Mouse (Mus musculus) embryonic facial prominence, embryonic 14.5 days (tissue): Measurements from ENCODE around the gene Map3k20. TPM values are rescaled to one million over a fixed set of nuclear protein-coding genes. Genes with fewer than 3 reads are reported as not detected.

Experiments
- ATAC-seq: fragments of 200-750 bp; cut with Nextera tagmentation; 2 replicates; pipeline ENCODE4 v1.8.0; 2017; ENCODE audit warnings: low read depth, moderate number of reproducible peaks, moderate TSS enrichment
- DNase-seq: peaks from one replicate; pipeline ENCODE4 v3.0.0-alpha.2; 2015; ENCODE audit warnings: low spot score
- H3K27ac ChIP-seq: fragments of 300-500 bp; sonication (generic); replicated peaks from 2 replicates; pipeline ENCODE4 v1.5.1; 2014; ENCODE audit warnings: low read depth, mild to moderate bottlenecking, low read length, moderate library complexity
- H3K27me3 ChIP-seq: fragments of 300-500 bp; sonication (generic); replicated peaks from 2 replicates; pipeline ENCODE4 v1.6.1; 2014; ENCODE audit warnings: low read length; ENCODE audit not compliant: control insufficient read depth, insufficient read depth
- H3K36me3 ChIP-seq: fragments of 300-500 bp; sonication (generic); 2 replicates; pipeline ENCODE4 v1.6.1; 2014; ENCODE audit warnings: low read length, mixed read lengths; ENCODE audit not compliant: control insufficient read depth, insufficient read depth
- H3K4me1 ChIP-seq: fragments of 300-500 bp; sonication (generic); 2 replicates; pipeline ENCODE4 v1.6.1; 2014; ENCODE audit warnings: antibody characterized with exemption, low read length; ENCODE audit not compliant: control insufficient read depth, insufficient read depth
- H3K4me2 ChIP-seq: fragments of 300-500 bp; sonication (generic); 2 replicates; pipeline ENCODE4 v1.6.1; 2014; ENCODE audit warnings: low read depth, mild to moderate bottlenecking, low read length, moderate library complexity, mixed read lengths
- H3K4me3 ChIP-seq: fragments of 300-500 bp; sonication (generic); 2 replicates; pipeline ENCODE4 v1.5.1; 2014; ENCODE audit warnings: low read depth, mild to moderate bottlenecking, low read length
- H3K9ac ChIP-seq: fragments of 300-500 bp; sonication (generic); 2 replicates; pipeline ENCODE4 v1.6.1; 2014; ENCODE audit warnings: low read depth, mild to moderate bottlenecking, low read length, moderate library complexity, mixed read lengths
- H3K9me3 ChIP-seq: fragments of 300-500 bp; sonication (generic); 2 replicates; pipeline ENCODE4 v1.6.1; 2016; ENCODE audit warnings: low read length; ENCODE audit not compliant: control insufficient read depth
- WGBS: fragments of 180-500 bp; shearing (Covaris S2); extraction: QIAGEN DNeasy Blood & Tissue Kit; methylation state at CpG from one replicate; pipeline ENCODE4 v1.1.7; 2014; 5-methylcytosine and 5-hydroxymethylcytosine counted together
- polyA plus RNA-seq: library from polyadenylated mRNA; unstranded; fragments of >200 nt; fragmentation: Nextera tagmentation; extraction: Ambion mirVana; gene quantifications from 2 replicates; pipeline ENCODE4 v1.2.1, GENCODE M21; 2014

The Map3k20 gene
- polyA plus RNA-seq, 1 experiment from 2014 or later: 22.3 TPM

- peaks cover 4% of the 10 kb centered on the region; the same call in 1 of the 2 replicates for H3K4me1 ChIP-seq
- peak overlapping the region; percentile 35 for H3K4me2 ChIP-seq
- DNase-seq (no peak), ATAC-seq (no peak)
- no peaks in the 10 kb centered on the region for H3K36me3 ChIP-seq
- H3K4me3 ChIP-seq: peak overlapping the region; percentile 8; the same call in 1 of the 2 replicates
- no peak overlapping the region for H3K9ac ChIP-seq
- H3K27ac ChIP-seq: no peak overlapping the region
- WGBS: 62% methylated on average over 4 of the region's 4 CpGs
- no peaks in the 10 kb centered on the region for H3K9me3 ChIP-seq
- H3K27me3 ChIP-seq: no peaks in the 10 kb centered on the region
Measured at GRCm38 (mm10) chr2:72287142-72287541, 1.7 kb downstream of the Map3k20 start.

GRCm38 (mm10) chr2:72288932-72289534 is 3.6 kb downstream of the Map3k20 start:
- WGBS: 81% methylated on average over 9 of the region's 11 CpGs
- H3K27me3 ChIP-seq: no peaks in the 10 kb centered on the region
- H3K9ac ChIP-seq: no peak overlapping the region
- ATAC-seq (no peak), DNase-seq (no peak)
- H3K36me3 ChIP-seq: no peaks in the 10 kb centered on the region
- H3K4me1 ChIP-seq: peaks cover 4% of the 10 kb centered on the region; the same call in 1 of the 2 replicates
- H3K9me3 ChIP-seq: no peaks in the 10 kb centered on the region
- no peak overlapping the region for H3K27ac ChIP-seq
- H3K4me3 ChIP-seq: no peak overlapping the region
- H3K4me2 ChIP-seq: no peak overlapping the region

- Histone ChIP-seq H3K9ac (no peak overlapping the region), H3K4me2 (no peak overlapping the region), H3K27me3 (no peaks in the 10 kb centered on the region), H3K36me3 (no peaks in the 10 kb centered on the region), H3K9me3 (no peaks in the 10 kb centered on the region), H3K4me3 (no peak overlapping the region), H3K27ac (no peak overlapping the region), H3K4me1 (peaks cover 6% of the 10 kb centered on the region; the same call in 1 of the 2 replicates)
- ATAC-seq (no peak), DNase-seq (no peak)
- WGBS: 77% methylated on average over 1 of the region's 1 CpGs
Measured at GRCm38 (mm10) chr2:72291103-72291502, 5.7 kb downstream of the Map3k20 start.

- ATAC-seq (no peak), DNase-seq (no peak)
- Histone ChIP-seq H3K36me3 (no peaks in the 10 kb centered on the region), H3K9ac (no peak overlapping the region), H3K4me3 (no peak overlapping the region), H3K27me3 (no peaks in the 10 kb centered on the region), H3K27ac (no peak overlapping the region), H3K4me2 (no peak overlapping the region), H3K4me1 (peaks cover 8% of the 10 kb centered on the region), H3K9me3 (no peaks in the 10 kb centered on the region)
- 82% methylated on average over 8 of the region's 8 CpGs for WGBS
Measured at GRCm38 (mm10) chr2:72292573-72292972, 7.1 kb downstream of the Map3k20 start.

GRCm38 (mm10) chr2:72294994-72295393 is 9.6 kb downstream of the Map3k20 start:
- Histone ChIP-seq H3K36me3 (no peaks in the 10 kb centered on the region), H3K4me3 (no peak overlapping the region), H3K9ac (no peak overlapping the region), H3K4me2 (no peak overlapping the region), H3K27me3 (no peaks in the 10 kb centered on the region), H3K9me3 (no peaks in the 10 kb centered on the region), H3K4me1 (peaks cover 16% of the 10 kb centered on the region), H3K27ac (no peak overlapping the region)
- 48% methylated on average over 6 of the region's 6 CpGs for WGBS
- ATAC-seq (no peak), DNase-seq (no peak)

GRCm38 (mm10) chr2:72296984-72297715 is 11.7 kb downstream of the Map3k20 start:
- peaks cover 16% of the 10 kb centered on the region for H3K4me1 ChIP-seq

GRCm38 (mm10) chr2:72297716-72298082 is 12.3 kb downstream of the Map3k20 start:
- Histone ChIP-seq H3K9ac (peak overlapping the region; percentile 26; the same call in 1 of the 2 replicates), H3K27ac (peak overlapping the region; percentile 76), H3K4me3 (peak overlapping the region; percentile 0; the same call in 1 of the 2 replicates)

More at GRCm38 (mm10) chr2:72296984-72297715, 11.7 kb downstream of the Map3k20 start:
- DNase-seq (no peak), ATAC-seq (no peak)
- Histone ChIP-seq H3K27me3 (no peaks in the 10 kb centered on the region), H3K9ac (no peak overlapping the region; the same call in 1 of the 2 replicates), H3K27ac (peak overlapping the region; percentile 76), H3K4me2 (peak overlapping the region; percentile 34), H3K36me3 (no peaks in the 10 kb centered on the region), H3K9me3 (no peaks in the 10 kb centered on the region), H3K4me3 (0 out of 2 replicates have a peak overlapping the region, but pooled peaks have one; percentile 0)
- WGBS: 71% methylated on average over 10 of the region's 10 CpGs

GRCm38 (mm10) chr2:72298406-72298805 is 13.0 kb downstream of the Map3k20 start:
- H3K27me3 ChIP-seq: no peaks in the 10 kb centered on the region
- peak; percentile 48 for DNase-seq
- no peak for ATAC-seq
- no peaks in the 10 kb centered on the region for H3K36me3 ChIP-seq
- peak overlapping the region; percentile 34 for H3K4me2 ChIP-seq
- peaks cover 19% of the 10 kb centered on the region for H3K4me1 ChIP-seq
- WGBS: 61% methylated on average over 4 of the region's 4 CpGs
- no peaks in the 10 kb centered on the region for H3K9me3 ChIP-seq
- H3K9ac ChIP-seq: no peak overlapping the region
- H3K4me3 ChIP-seq: no peak overlapping the region
- peak overlapping the region; percentile 76 for H3K27ac ChIP-seq

More at GRCm38 (mm10) chr2:72297716-72298082, 12.3 kb downstream of the Map3k20 start:
- 28% methylated on average over 10 of the region's 10 CpGs for WGBS
- H3K27me3 ChIP-seq: no peaks in the 10 kb centered on the region
- peak overlapping the region; percentile 34 for H3K4me2 ChIP-seq
- H3K9me3 ChIP-seq: no peaks in the 10 kb centered on the region
- H3K36me3 ChIP-seq: no peaks in the 10 kb centered on the region
- ATAC-seq (peak; percentile 41; the same call in 1 of the 2 replicates), DNase-seq (peak; percentile 78)
- peaks cover 16% of the 10 kb centered on the region for H3K4me1 ChIP-seq
